Mouse (Mus musculus): Measurements from ENCODE around the gene Gprin2. TPM values are rescaled to one million over a fixed set of nuclear protein-coding genes. Genes with fewer than 3 reads are reported as not detected.

Gprin2 gene
- total and polyA plus RNA-seq, 2 experiments from 2014 or later, result 6.9 to 26.0 TPM

DNA sequence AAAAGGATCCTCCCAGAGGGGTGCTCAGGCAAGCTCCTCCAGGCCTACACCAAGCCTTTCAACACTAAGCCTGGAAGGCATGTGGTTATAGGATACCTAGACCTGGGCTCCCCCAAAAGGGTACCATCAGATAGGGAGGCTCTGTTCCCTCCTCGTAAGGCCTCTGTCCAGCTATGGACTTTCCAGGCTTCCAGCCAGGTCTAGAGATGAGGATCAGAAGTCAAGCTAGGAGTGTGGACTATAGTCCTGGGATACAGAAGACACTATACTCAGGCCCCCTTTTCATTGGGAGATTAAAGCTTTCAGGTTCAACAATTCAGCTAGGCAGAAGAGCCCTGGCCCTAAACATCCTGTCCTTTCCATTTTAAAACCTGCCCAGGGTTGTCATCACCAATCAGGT lies 18.4 kb downstream of the Gprin2 start:
- no peak overlapping the region for H3K27ac ChIP-seq (ENCODE audit: low read depth, low read length)
- TF ChIP-seq CTCF (IDR thresholded peaks at IDR 0.05; ENCODE audit: low read depth), result no peak
- H3K4me3 ChIP-seq (ENCODE audit: low read depth, low read length), result no peak overlapping the region
- H3K9me3 ChIP-seq (ENCODE audit: low read length), result no peaks in the 10 kb centered on the region
- no peak overlapping the region for H3K9ac ChIP-seq
- no peak for DNase-seq
- WGBS, result 100% methylated on average over 1 of the region's 1 CpGs
- H3K36me3 ChIP-seq (ENCODE audit: insufficient read depth), result no peaks in the 10 kb centered on the region
- H3K4me2 ChIP-seq (ENCODE audit: low read depth), result no peak overlapping the region
- no peaks in the 10 kb centered on the region for H3K27me3 ChIP-seq (ENCODE audit: insufficient read depth, low read length)
- H3K4me1 ChIP-seq (ENCODE audit: insufficient read depth), result no peaks in the 10 kb centered on the region
- ATAC-seq, result no peak

DNA sequence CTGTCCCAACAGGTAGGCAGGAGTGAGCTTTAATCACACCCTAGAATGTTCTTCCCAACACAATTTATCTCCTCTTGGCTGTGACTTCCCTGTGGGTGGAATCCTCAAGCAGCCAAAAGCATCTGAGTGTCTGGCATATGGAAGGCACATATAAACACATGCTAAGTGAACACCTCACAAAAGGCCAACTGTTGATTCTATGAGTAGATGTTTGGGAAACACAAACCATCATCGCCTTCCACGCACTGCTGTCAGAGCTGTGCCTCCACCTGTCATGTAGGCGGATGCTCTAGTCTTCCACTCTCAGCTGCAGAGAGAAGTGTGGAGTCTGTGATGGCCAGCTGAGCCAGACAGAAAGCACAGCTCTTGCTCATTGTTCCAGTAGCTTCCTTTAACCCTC lies 22.1 kb downstream of the Gprin2 start:
- Histone ChIP-seq H3K9me3 (ENCODE audit: low read length) (no peaks in the 10 kb centered on the region), H3K27ac (ENCODE audit: low read depth, low read length) (no peak overlapping the region), H3K36me3 (ENCODE audit: insufficient read depth) (no peaks in the 10 kb centered on the region), H3K4me3 (ENCODE audit: low read depth, low read length) (no peak overlapping the region), H3K27me3 (ENCODE audit: insufficient read depth, low read length) (no peaks in the 10 kb centered on the region), H3K4me1 (ENCODE audit: insufficient read depth) (no peaks in the 10 kb centered on the region), H3K9ac (no peak overlapping the region), H3K4me2 (ENCODE audit: low read depth) (no peak overlapping the region)
- TF ChIP-seq CTCF (IDR thresholded peaks at IDR 0.05; ENCODE audit: low read depth), result no peak
- WGBS, result 83% methylated on average over 3 of the region's 3 CpGs
- ATAC-seq, result peak; percentile 29
- no peak for DNase-seq

DNA sequence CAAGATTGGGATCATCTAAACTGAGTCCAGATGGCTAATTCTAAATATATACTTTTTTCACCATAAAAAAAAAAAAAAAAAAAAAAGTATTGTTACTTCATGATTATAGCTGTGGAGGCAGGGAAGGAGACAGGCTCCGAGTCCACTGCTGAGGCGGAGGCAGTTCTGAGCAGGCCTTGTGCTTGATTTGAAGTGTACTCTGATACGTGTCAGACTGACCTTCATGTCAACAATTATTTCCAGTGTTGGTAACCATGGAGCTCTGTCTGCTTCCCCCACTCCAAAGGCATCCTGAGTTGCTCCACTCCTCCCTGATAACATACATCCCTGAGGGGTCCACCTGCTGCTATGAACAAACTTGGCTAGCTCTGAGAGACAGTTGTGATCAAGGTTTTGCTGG lies 30.3 kb downstream of the Gprin2 start:
- 74% methylated on average over 3 of the region's 3 CpGs for WGBS
- ATAC-seq, result no peak
- no peak overlapping the region for H3K27ac ChIP-seq (ENCODE audit: low read depth, low read length)

DNA sequence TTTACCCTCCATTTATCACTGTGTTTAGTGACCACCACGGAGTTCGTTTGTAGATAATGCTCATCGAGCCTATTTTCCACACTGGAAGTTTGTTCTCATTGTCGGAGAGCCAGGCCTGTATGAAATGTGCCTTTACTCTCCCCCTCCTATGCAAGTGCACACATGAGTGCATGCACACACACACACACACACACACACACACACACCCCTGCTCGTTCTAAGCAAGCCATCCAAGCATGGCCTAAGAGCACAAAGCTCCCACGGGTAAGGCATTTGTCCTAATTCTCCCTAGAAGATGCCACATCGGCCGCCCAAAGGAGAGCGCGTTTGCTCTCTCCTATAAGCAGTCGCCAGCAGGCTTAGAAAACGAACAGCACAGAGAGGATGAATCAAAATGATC lies 45.7 kb downstream of the Gprin2 start:
- 0 out of 2 replicates have a peak, but pooled peaks cover 4% of the 10 kb centered on the region for H3K27me3 ChIP-seq (ENCODE audit: insufficient read depth, low read length)
- H3K4me2 ChIP-seq (ENCODE audit: low read depth), result no peak overlapping the region
- H3K27ac ChIP-seq (ENCODE audit: low read depth, low read length), result no peak overlapping the region
- H3K36me3 ChIP-seq (ENCODE audit: insufficient read depth), result no peaks in the 10 kb centered on the region
- no peaks in the 10 kb centered on the region for H3K9me3 ChIP-seq (ENCODE audit: low read length)
- no peak for DNase-seq
- TF ChIP-seq CTCF (IDR thresholded peaks at IDR 0.05; ENCODE audit: low read depth), result no peak
- H3K4me1 ChIP-seq (ENCODE audit: insufficient read depth), result no peaks in the 10 kb centered on the region
- H3K4me3 ChIP-seq (ENCODE audit: low read depth, low read length), result no peak overlapping the region
- WGBS, result 44% methylated on average over 12 of the region's 12 CpGs
- no peak for ATAC-seq
- no peak overlapping the region for H3K9ac ChIP-seq

More for the DNA sequence above, 30.3 kb downstream of the Gprin2 start:
- H3K9me3 ChIP-seq (ENCODE audit: low read length), result no peaks in the 10 kb centered on the region
- H3K27me3 ChIP-seq (ENCODE audit: insufficient read depth, low read length), result no peaks in the 10 kb centered on the region
- no peak overlapping the region for H3K4me2 ChIP-seq (ENCODE audit: low read depth)
- TF ChIP-seq CTCF (IDR thresholded peaks at IDR 0.05; ENCODE audit: low read depth), result no peak
- no peaks in the 10 kb centered on the region for H3K4me1 ChIP-seq (ENCODE audit: insufficient read depth)
- no peak overlapping the region for H3K4me3 ChIP-seq (ENCODE audit: low read depth, low read length)
- H3K9ac ChIP-seq, result no peak overlapping the region
- no peak for DNase-seq
- no peaks in the 10 kb centered on the region for H3K36me3 ChIP-seq (ENCODE audit: insufficient read depth)

DNA sequence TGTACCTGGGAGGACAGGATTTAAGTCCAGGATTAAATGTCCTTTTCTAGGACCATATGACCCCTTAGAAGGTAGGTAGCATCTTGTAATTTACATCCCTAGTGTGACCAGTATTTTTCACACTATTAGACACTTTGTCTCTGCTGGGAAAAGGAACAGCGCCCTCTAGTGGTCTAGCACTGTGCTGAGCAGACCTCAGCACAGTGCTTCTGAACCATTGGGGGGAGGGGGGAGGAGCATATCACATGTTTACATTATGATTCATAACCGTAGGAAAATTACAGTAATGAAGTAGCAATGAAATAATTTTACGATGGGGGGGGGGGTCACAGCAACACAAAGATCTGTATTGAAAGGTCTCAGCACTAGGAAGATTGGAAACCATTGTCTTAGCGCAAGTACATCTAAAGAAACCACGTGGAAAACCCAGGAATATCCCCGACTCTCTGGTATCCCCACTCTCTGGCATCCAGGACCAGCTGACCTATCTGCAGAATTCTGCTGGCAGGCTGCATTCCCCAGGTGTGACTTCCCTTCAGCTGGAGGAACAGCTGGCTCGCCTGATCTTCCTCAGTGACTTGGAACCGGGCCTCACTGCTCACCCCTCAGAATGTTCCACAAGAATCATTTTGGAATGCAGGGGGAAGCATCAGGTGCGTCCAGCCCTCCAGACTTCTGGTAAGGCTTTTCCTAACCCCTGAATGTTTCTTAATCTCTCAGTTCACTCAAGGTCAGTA lies 46.7 kb downstream of the Gprin2 start:
- H3K9ac ChIP-seq, result no peak overlapping the region
- no peak overlapping the region for H3K4me2 ChIP-seq (ENCODE audit: low read depth)
- no peaks in the 10 kb centered on the region for H3K9me3 ChIP-seq (ENCODE audit: low read length)
- no peaks in the 10 kb centered on the region for H3K4me1 ChIP-seq (ENCODE audit: insufficient read depth)
- 61% methylated on average over 9 of the region's 9 CpGs for WGBS
- ATAC-seq, result peak; percentile 88
- no peak overlapping the region for H3K27ac ChIP-seq (ENCODE audit: low read depth, low read length)
- no peak overlapping the region for H3K4me3 ChIP-seq (ENCODE audit: low read depth, low read length)
- H3K36me3 ChIP-seq (ENCODE audit: insufficient read depth), result no peaks in the 10 kb centered on the region
- TF ChIP-seq CTCF (IDR thresholded peaks at IDR 0.05; ENCODE audit: low read depth), result peak; percentile 83
- DNase-seq, result peak; percentile 67
- H3K27me3 ChIP-seq (ENCODE audit: insufficient read depth, low read length), result 0 out of 2 replicates have a peak, but pooled peaks cover 4% of the 10 kb centered on the region

DNA sequence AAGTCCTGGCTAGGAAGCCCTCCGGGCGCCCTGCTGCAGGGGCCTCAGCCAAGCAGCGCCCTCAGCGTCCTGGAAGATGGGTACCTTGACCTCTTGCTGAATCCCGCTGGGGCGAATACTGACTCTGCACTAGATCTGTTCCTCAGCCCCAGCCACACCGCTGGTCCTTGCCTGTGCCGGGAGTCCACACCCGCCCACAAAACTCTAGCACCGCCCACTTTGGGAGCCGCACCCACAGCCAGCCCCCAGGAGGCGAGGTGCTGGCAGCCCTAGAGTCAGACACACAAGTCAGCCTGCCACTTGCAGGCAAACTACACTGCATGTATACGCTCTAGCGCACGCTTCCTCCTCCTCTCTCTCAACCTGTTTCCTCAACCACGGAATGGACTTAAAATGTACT lies 49.1 kb downstream of the Gprin2 start, which contains the start of gene Npy4r:
Npy4r (minus strand) TSS at position 148 of the 400 bp plus-strand sequence.
- Histone ChIP-seq H3K4me1 (ENCODE audit: insufficient read depth) (no peaks in the 10 kb centered on the region), H3K4me3 (ENCODE audit: low read depth, low read length) (no peak within 1 kb of the TSS), H3K27ac (ENCODE audit: low read depth, low read length) (no peak within 1 kb of the TSS), H3K9ac (no peak within 1 kb of the TSS), H3K27me3 (ENCODE audit: insufficient read depth, low read length) (0 out of 2 replicates have a peak, but pooled peaks cover 4% of the 10 kb centered on the region), H3K9me3 (ENCODE audit: low read length) (no peaks in the 10 kb centered on the region), H3K4me2 (ENCODE audit: low read depth) (no peak within 1 kb of the TSS), H3K36me3 (ENCODE audit: insufficient read depth) (no peaks in the 10 kb centered on the region)
- TF ChIP-seq CTCF (IDR thresholded peaks at IDR 0.05; ENCODE audit: low read depth), result no peak
- ATAC-seq (peak; percentile 30; the same call in 1 of the 2 replicates), DNase-seq (no peak)
- 23% methylated on average over 16 of the region's 16 CpGs for WGBS

DNA sequence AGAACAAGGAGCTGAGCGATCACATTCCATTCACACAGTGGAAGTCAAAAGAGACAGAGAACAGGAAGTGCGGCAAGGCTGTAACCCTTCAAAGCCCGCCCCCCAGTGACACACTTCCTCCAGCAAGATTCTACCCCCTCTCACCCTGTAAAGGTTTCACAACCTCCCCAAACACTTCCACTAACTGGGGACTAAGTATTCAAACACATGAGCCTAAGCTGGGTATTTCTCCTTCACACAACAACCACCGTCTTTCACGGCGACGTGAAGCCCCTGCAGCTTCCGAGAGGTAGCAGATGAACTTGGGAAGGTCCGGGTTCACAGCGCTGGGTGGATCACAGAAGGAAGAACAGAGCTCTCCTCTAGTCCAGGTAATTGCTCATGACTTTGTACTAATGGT lies 58.5 kb downstream of the Gprin2 start:
- 93% methylated on average over 10 of the region's 10 CpGs for WGBS
- Histone ChIP-seq H3K36me3 (ENCODE audit: insufficient read depth) (no peaks in the 10 kb centered on the region), H3K4me2 (ENCODE audit: low read depth) (no peak overlapping the region), H3K4me1 (ENCODE audit: insufficient read depth) (no peaks in the 10 kb centered on the region), H3K9ac (no peak overlapping the region), H3K9me3 (ENCODE audit: low read length) (no peaks in the 10 kb centered on the region), H3K27ac (ENCODE audit: low read depth, low read length) (no peak overlapping the region), H3K4me3 (ENCODE audit: low read depth, low read length) (no peak overlapping the region), H3K27me3 (ENCODE audit: insufficient read depth, low read length) (no peaks in the 10 kb centered on the region; the same call in 1 of the 2 replicates)
- TF ChIP-seq CTCF (IDR thresholded peaks at IDR 0.05; ENCODE audit: low read depth), result no peak
- DNase-seq (no peak), ATAC-seq (no peak)
